Mouse (Mus musculus) urinary bladder, postnatal 4 days (tissue): ENCODE results near the gene Tecta.

Source experiments
- DNase-seq, 2 experiments: peaks; one replicate each; pipeline ENCODE4 v3.0.0; 2021 to 2022; ENCODE audit warnings: low spot score in 2 of 2

Gene Tecta

DNA sequence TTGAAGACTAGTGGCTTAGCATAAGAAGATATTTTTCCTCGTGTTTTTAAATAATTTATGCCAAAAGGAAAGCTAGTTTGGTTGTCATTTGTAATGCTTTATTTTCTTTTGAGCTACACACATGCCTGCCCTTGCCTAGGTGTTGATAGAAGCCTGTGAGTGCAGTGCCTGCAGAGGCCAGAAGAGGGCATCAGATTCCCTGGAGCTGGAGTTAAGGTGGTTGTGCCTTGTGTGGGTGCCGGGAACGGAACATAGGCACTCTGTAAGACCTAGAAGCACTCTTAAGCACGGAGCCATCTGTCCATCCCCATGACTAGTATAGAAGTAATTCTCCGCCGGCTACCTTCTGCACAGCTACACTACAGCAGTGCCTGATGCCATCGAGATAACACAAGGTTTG is 79.1 kb downstream of the Tecta start:
- no peak for DNase-seq

DNA sequence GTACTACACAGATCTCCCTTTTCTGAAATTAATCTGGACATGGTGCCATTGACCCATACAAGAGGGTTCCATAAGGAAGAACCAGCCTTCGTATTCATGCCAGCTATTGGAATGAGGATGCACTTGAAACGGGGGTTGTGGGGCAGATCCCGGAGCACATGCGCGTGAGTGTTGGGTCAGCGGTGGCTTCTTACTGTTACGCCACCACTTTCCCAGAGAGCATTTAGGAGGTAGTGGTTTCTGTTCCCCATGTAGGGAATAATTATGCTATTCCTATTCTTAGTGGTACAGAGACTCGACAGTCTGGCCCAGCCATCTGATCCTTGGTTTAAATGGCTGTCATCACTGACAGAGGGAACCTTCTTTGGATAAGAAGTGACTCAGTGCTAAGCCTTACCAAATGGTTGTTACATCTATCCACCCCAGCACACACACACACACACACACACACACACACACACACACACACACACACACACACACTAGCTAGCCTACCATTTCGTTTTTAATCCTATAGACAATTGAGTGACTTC is 81.2 kb downstream of the Tecta start:
- peak in 1 of 2 experiments; percentile 34 for DNase-seq

DNA sequence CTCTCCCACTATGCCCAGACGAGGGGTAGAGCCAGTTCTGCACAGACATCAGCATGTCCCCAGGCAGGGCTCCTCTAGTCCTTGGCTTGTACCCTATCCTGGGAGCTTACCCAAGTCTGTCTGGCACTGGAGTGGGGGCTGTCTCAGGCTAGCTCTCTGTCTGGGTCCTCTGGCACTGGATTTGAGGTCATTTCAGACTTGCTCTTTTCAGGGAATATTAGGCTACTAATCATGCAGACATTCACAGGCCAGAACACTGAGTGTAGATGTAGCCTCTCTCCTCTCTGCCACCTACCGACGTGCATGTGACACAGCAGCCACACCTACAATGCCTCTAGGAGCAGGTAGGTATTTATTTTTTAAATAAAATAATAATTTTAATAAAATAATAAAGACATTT is 82.4 kb downstream of the Tecta start:
- no peak for DNase-seq

DNA sequence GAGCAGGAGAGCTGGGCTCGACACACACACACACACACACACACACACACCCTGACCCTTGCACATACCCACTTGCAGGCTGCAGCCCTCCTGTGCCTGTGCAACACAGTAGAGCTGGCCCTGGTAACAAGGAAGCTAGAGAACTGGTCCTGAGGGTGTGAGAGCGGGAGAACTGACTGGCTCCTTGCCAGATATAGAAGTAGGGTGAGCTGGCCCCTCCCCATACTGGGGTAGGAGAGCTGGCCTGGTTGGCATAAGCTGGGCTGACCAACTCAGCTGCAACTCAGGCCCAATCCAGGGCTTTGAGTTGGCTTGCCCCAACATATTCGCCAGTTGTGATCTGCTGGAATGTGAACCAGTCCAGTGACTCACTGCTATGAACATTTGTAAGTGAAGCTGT is 83.9 kb downstream of the Tecta start:
- DNase-seq, result peak; percentile 43 to 61

DNA sequence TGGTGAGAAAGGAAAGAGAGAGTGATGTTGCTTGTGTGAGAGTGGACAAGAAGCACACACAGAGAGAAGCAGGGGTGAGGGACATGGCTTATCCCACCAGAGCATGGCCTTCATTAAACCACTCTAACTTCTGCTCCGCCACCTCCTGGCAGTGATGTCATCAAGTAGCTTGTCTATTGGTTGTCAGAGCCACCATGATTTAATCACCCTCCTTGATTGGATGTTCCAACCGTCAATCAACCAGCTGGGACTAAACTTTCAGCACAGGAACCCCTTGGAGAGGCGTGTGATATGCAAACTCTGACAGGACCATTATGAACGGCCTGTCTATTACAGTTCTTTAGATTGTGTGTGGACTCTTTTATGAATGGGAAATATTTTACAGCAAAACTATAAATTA is 84.8 kb downstream of the Tecta start:
- DNase-seq, result no peak

DNA sequence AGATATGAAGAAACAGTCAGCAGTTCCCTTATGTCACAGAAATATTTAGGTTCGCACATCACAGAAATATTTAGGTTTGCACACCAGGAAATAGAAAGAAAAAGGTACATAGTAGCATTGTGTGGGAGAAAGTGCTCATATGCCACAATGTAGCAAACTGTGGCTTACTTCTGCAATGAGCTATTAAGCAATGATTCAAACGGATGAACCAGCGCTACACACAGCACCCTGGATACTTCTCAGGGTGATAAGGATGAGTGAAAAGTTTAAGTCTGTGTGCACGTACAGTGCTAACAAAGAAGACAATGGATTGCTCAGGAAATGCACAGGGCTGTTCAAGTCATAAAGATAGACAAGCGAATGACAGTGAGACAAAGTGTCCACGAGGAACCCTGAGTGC is 85.3 kb downstream of the Tecta start:
- no peak for DNase-seq

DNA sequence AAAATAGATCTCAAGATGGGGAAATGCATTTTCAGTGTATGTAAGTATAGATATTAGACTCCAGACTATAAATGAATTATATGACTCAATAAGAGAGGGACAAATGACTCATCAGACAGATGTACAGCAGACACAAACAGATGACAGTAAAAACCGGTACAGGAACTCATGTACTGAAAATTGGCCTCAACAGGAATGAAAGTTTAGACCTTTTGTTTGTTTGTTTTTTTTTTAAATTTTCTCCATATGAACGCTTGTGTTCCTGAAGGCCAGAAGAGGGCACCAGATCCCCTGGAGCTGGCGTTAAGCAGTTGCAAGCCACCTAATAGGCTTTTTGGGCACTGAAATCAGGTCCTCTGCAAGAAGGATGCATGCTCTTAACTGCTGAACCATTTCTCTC is 85.9 kb downstream of the Tecta start:
- peak in 1 of 2 experiments; percentile 28 for DNase-seq

DNA sequence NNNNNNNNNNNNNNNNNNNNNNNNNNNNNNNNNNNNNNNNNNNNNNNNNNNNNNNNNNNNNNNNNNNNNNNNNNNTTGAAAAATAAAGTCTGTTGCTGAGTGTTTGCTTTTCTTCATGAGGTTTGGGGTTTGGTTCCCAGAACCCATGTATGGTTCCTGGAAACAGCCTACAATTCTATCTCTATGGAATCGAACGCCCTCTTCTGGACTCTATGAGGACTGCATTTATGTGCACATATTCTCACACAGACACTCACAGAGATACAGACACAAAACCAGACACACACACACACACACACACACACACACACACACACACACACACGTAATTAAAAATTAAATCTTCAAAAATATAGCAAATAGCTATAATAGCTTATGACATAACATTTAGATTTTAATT is 88.4 kb downstream of the Tecta start:
- peak in 1 of 2 experiments; percentile 5 for DNase-seq

DNA sequence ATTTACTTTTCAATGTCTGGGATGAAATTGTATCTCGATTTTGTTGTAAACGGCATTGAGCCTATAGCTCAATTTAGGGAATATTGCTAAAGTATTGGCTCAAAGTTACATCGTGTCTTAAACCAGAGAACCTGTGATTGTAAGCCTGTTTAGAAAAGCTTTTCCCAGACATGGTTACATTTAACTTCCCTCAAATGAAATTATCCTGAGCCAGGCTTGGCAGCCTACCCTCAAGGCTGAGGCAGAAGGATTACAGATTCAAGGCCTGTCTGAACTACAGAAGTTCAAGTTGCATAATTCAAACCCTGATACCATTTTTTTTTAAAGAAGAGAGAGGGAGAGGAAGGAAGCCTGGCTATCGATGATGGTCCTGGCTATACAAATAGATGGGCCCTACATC is 95.8 kb downstream of the Tecta start:
- no peak for DNase-seq

DNA sequence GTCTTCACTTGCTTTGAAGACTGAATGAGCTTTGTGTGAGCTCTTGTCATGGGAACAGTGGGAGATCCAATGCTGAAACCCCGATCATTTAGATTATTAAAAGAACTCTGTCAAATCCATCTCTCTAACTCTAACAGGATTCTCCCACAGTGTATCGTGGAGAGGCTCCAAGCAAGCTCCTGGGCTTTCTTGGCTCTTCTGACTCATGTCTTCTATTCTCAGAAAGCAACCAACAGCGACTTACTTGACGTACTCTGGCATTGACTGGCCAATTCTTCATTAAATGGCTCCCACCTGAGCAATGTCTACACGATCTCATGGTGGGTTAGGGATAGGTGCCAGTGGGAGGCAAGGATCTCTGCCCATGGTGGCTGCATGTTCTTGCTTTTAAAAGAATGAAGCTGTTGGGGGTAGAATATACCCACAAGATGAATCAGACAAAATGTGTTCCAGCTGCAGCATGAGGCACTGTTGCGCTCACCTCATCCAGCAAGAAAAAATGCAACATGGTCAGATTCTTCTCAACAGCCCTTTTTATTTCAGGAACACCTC is 98.6 kb downstream of the Tecta start:
- no peak for DNase-seq

DNA sequence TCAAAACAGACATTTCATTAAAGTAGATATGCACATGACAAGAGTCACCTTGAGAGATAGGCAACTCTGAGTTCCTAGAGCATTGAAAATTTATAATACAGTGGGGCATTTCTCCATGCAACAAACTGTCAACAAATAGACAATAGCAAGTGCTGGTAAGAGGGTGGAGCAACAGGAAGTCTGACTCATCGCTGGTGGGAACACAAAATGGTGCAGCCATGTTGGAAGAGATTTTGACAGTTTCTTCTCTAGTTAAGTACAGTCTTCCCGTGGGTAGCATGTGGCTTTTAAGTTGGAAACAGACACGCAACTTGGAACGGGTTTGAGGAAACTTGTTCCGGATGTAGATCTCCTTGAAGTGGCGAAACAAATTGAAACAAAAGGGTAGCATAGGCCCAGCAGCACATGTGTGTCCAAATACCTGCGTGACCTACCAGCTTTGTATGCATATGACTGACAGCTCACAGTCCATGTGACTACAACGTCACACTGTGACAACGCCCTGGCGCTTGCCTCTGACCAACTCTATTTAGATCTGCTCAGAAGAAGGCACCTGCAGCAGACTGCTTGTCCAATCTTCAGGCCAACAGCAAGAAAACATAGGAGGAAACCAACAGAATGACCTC is 103.3 kb downstream of the Tecta start:
- DNase-seq, result no peak

DNA sequence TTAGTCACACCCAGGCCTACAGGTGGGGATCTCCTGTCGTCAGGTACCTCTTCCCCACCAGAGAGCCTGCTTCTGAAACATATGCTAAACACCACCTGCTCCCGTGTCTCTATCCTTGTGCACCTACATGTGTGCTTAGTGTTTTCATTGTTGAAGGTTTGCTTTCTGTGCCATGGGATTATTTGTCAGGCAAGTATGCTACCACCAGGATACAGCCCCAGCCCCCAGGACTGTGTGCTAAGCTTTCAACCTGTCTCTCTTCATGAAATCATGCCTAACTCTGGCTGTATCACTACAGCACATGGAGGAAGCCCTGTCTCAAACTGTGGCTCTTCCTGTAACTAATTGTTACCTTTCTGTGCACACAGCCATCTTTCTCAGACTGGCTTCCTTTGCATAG is 105.6 kb downstream of the Tecta start:
- DNase-seq, result no peak

DNA sequence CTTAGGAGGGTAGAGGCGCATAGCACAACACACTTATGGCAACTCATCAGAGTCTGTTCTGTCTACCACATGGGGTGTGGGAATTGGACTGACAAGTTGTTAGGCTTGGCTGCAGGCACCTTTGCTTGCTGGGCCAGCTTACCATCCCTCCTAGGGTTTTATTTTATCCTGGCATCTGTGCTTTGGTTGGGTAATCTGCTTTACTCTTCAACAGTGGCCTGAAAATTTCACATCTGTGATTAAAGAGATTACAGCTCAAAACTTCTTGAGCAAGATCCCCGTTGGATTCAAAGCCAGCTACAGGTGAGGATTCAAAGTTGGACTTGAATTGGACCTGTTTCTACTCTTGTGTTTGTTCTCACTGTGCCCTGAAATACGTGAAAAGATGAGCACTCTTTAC is 106.1 kb downstream of the Tecta start:
- DNase-seq, result no peak

DNA sequence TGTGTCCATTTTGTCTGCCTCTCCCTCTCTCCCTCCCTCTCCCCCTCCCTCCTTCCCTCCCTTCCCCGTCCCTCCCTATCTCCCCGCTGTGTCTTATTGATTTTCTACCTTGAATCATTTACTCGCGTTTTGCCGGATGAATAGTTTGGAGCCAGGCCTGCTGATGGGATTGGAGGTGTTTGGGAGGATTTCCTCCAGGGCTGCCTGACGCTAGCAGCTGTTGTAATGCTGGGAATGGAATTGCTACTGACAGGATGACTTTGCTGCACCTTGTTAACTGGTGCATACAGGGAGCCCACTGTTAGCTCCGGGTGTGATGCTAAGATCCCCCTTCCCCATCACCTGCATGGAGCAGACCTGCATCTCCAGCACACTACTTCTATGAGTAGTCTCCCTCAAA is 106.7 kb downstream of the Tecta start:
- DNase-seq, result no peak

DNA sequence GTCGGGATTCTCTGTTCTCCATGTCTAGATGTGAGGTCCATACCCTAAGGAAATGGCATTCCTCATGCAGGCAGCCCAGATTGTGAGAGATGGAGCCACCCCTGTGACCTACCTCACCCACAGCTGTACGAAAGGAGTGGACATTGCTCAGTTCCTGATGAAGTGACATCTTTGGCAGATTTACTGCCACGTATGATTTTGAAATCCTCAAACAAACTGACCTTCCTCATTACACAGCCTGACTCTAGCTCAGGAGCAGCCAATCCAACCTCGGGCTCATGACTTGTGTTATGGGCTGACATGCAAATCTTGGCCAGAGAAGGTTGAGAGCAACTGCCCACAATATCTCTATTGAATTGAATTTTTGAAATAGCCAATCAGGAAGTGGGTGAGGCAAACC is 120.1 kb downstream of the Tecta start:
- no peak for DNase-seq
